Mouse (Mus musculus) left cerebral cortex, adult 2 months (tissue): ENCODE results near the gene Timm8a1. TPM values are rescaled to one million over a fixed set of nuclear protein-coding genes. Genes with fewer than 3 reads are reported as not detected.

Experiments used
- DNase-seq, 2 experiments: peaks; one replicate each; pipeline ENCODE4 v3.0.0; 2021 to 2022; ENCODE audit warnings: low spot score in 2 of 2, mixed read lengths in 1 of 2; ENCODE audit errors: extremely low spot score in 1 of 2
- H3K27ac ChIP-seq: fragments of 200-600 bp; 2 replicates; pipeline ENCODE4 v1.8.1; 2022
- H3K4me3 ChIP-seq: fragments of 200-600 bp; 2 replicates; pipeline ENCODE4 v1.8.1; 2022
- CTCF ChIP-seq: fragments of 200-600 bp; IDR thresholded peaks from 2 replicates; pipeline ENCODE4 v1.8.1; 2022; ENCODE audit warnings: antibody characterized with exemption, mild to moderate bottlenecking, moderate library complexity
- intact Hi-C: fragments of 180-260 bp; cut with DNase I; formaldehyde crosslinking; loops from one replicate; pipeline ENCODE4 v1.15.1; 2025
- total RNA-seq, 2 experiments: library from RNA; stranded (reverse); gene quantifications; 2 replicates each; pipeline ENCODE4 v1.2.3; 2021

Timm8a1 gene
- total RNA-seq, 2 experiments from 2014 or later: 14.7 to 16.7 TPM

DNA sequence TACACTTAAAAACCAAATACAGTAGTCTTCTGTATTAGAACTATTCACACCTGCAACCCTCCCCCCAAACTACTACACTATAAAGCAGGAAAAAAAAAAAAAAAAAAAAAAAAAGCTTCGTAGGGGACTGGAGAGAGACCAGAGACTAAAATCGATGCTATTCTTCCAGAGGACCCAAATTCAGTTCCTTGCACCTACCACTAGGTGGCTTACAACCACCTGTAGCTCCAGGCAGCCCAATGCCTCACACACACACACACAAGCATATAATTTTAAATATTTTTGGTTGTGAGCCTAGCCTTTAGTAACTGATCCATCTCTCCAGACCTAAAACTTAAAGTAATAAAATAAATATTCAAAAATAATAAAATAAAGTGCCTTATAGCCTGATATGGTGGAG is 32.2 kb downstream of the Timm8a1 start:
- intact Hi-C loops: loop anchor here (10.0 kb wide), 1 partner anchor 55 kb away; no protein-coding TSS in a partner anchor
- TF ChIP-seq CTCF: peak; percentile 64
- Histone ChIP-seq H3K27ac (no peak overlapping the region), H3K4me3 (no peak overlapping the region)
- DNase-seq: no peak

- no peak overlapping the region for H3K27ac ChIP-seq
- no peak overlapping the region for H3K4me3 ChIP-seq
- TF ChIP-seq CTCF: no peak
- DNase-seq: no peak
- intact Hi-C loops: loop anchor here (10.0 kb wide), 1 partner anchor 57 kb away; no protein-coding TSS in a partner anchor
Measured at GRCm38 (mm10) chrX:134507977-134508376, 33.7 kb downstream of the Timm8a1 start.

DNA sequence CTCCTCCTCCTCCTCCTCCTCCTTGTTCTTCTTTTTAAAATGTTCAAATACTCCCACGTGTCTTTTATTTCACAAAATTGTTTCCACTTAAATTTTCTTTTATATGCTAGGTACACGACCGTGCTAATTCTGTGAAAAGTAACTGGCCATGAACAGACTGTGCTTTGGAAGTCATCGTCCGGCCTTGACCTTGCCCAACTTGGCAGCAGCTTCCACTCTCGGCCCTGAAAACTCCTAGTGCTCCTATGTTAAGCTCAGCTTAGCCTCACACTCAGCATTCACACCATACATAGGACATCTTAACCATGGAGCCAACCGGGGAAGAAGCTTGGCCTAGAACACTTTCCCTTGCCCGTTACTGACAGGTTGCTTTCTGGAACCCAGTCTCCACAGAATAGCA is 41.0 kb downstream of the Timm8a1 start:
- no peak for DNase-seq
- no peak for TF ChIP-seq CTCF
- no peak overlapping the region for H3K27ac ChIP-seq
- H3K4me3 ChIP-seq: no peak overlapping the region
- intact Hi-C loops: loop anchor here (10.0 kb wide), 1 partner anchor 64 kb away; no protein-coding TSS in a partner anchor

Other genes with a start within 250 kb of the Timm8a1 start
- gene Tmem35a, start 246.6 kb downstream of the Timm8a1 start, total RNA-seq: 10 to 100 TPM; 58.2 to 65.8 TPM
- 1 to 10 TPM in 1 of 2 experiments, under 1 TPM in 1; 0.26 to 1.0 TPM for gene Cenpi, start 233.8 kb downstream of the Timm8a1 start, total RNA-seq
- gene Drp2, start 137.3 kb downstream of the Timm8a1 start, total RNA-seq: 10 to 100 TPM; 52.3 to 59.5 TPM
- under 1 TPM in 1 of 2 experiments, not detected in 1; 0.18 TPM for gene Taf7l, start 65.4 kb downstream of the Timm8a1 start, total RNA-seq
- under 1 TPM; 0.44 to 0.91 TPM for gene Btk, start 41.7 kb upstream of the Timm8a1 start, total RNA-seq
- gene Rpl36a, start 43.8 kb upstream of the Timm8a1 start, total RNA-seq: 100 to 1,000 TPM; 104 to 106 TPM
- 10 to 100 TPM; 11.0 to 12.2 TPM for gene Gla, start 59.3 kb upstream of the Timm8a1 start, total RNA-seq
- 100 to 1,000 TPM; 149 to 161 TPM for gene Hnrnph2, start 59.3 kb upstream of the Timm8a1 start, total RNA-seq
- 10 to 100 TPM; 35.8 to 40.8 TPM for gene Armcx4, start 144.7 kb upstream of the Timm8a1 start, total RNA-seq
- gene Armcx1, start 176.1 kb upstream of the Timm8a1 start, total RNA-seq: 10 to 100 TPM; 62.9 to 69.8 TPM
- gene Armcx6, start 209.6 kb upstream of the Timm8a1 start, total RNA-seq: 1 to 10 TPM; 5.2 to 5.5 TPM
- gene Armcx3, start 214.7 kb upstream of the Timm8a1 start, total RNA-seq: 10 to 100 TPM; 73.0 to 79.6 TPM